Mouse (Mus musculus): Measurements from ENCODE around the gene Pyy. TPM values are rescaled to one million over a fixed set of nuclear protein-coding genes. Genes with fewer than 3 reads are reported as not detected.

Pyy gene
- total and polyA plus RNA-seq, 3 experiments: not detected

- TF ChIP-seq TAL1 (conservative IDR thresholded peaks at IDR 0.05; ENCODE audit: low read depth, low read length): peak; percentile 67; the same call in 1 of the 2 replicates
- no peak for TF ChIP-seq GATA2 (IDR thresholded peaks at IDR 0.05; ENCODE audit: borderline replicate concordance, low read depth, low read length)
- Histone ChIP-seq H3K36me3 (replicated peaks) (peaks cover 28% of the 10 kb centered on the region), H3K4me3 (ENCODE audit: low read depth, low read length) (peak within 1 kb of the TSS; percentile 85), H3K9me3 (replicated peaks) (no peaks in the 10 kb centered on the region), H3K4me1 (ENCODE audit: insufficient read depth, low read depth, low read length) (peaks cover 60% of the 10 kb centered on the region), H3K27me3 (ENCODE audit: insufficient read depth, low read length) (no peaks in the 10 kb centered on the region)
- ATAC-seq (ENCODE audit: extremely low read depth, insufficient number of reproducible peaks, low FRiP score, poor library complexity, severe bottlenecking) (peak; percentile 74), DNase-seq (ENCODE audit: low spot score) (peak; percentile 86)
Measured at GRCm38 (mm10) chr11:102087931-102088898, 19.4 kb downstream of the Pyy start, which contains the start of gene Mpp2. Mpp2 (minus strand) TSS chr11:102088515.

- DNase-seq (ENCODE audit: low spot score) (peak; percentile 80), ATAC-seq (ENCODE audit: extremely low read depth, insufficient number of reproducible peaks, low FRiP score, poor library complexity, severe bottlenecking) (no peak)
- peaks cover 38% of the 10 kb centered on the region for H3K36me3 ChIP-seq (replicated peaks)
- H3K9me3 ChIP-seq (replicated peaks): no peaks in the 10 kb centered on the region
- TF ChIP-seq TAL1 (conservative IDR thresholded peaks at IDR 0.05; ENCODE audit: low read depth, low read length): no peak
- no peak for TF ChIP-seq CTCF (IDR thresholded peaks at IDR 0.05; ENCODE audit: low read depth, low read length)
- TF ChIP-seq GATA1 (IDR thresholded peaks at IDR 0.05; ENCODE audit: borderline replicate concordance, low read length): no peak
- no peaks in the 10 kb centered on the region for H3K27me3 ChIP-seq (ENCODE audit: insufficient read depth, low read length)
- peak overlapping the region; percentile 85 for H3K4me3 ChIP-seq (ENCODE audit: low read depth, low read length)
- H3K4me1 ChIP-seq (ENCODE audit: insufficient read depth, low read depth, low read length): peaks cover 53% of the 10 kb centered on the region
Measured at GRCm38 (mm10) chr11:102087081-102087751, 20.4 kb downstream of the Pyy start.

GRCm38 (mm10) chr11:102086331-102086730 is 21.3 kb downstream of the Pyy start:
- Histone ChIP-seq H3K9me3 (replicated peaks) (no peaks in the 10 kb centered on the region), H3K27me3 (ENCODE audit: insufficient read depth, low read length) (no peaks in the 10 kb centered on the region), H3K4me3 (ENCODE audit: low read depth, low read length) (no peak overlapping the region), H3K4me1 (ENCODE audit: insufficient read depth, low read depth, low read length) (peaks cover 47% of the 10 kb centered on the region), H3K36me3 (replicated peaks) (peaks cover 47% of the 10 kb centered on the region)
- DNase-seq (ENCODE audit: low spot score) (no peak), ATAC-seq (ENCODE audit: extremely low read depth, insufficient number of reproducible peaks, low FRiP score, poor library complexity, severe bottlenecking) (no peak)
- TF ChIP-seq POLR2AphosphoS5 (IDR thresholded peaks at IDR 0.05; ENCODE audit: insufficient replicate concordance, low read depth, low read length) (no peak), CTCF (IDR thresholded peaks at IDR 0.05; ENCODE audit: low read depth, low read length) (0 out of 2 replicates have a peak, but pooled peaks have one; percentile 9), GATA1 (IDR thresholded peaks at IDR 0.05; ENCODE audit: borderline replicate concordance, low read length) (no peak), TAL1 (conservative IDR thresholded peaks at IDR 0.05; ENCODE audit: low read depth, low read length) (no peak)

GRCm38 (mm10) chr11:102084159-102084558 is 23.5 kb downstream of the Pyy start:
- Histone ChIP-seq H3K27me3 (ENCODE audit: insufficient read depth, low read length) (no peaks in the 10 kb centered on the region), H3K36me3 (replicated peaks) (peaks cover 68% of the 10 kb centered on the region), H3K4me3 (ENCODE audit: low read depth, low read length) (no peak overlapping the region), H3K9me3 (replicated peaks) (no peaks in the 10 kb centered on the region), H3K4me1 (ENCODE audit: insufficient read depth, low read depth, low read length) (peaks cover 44% of the 10 kb centered on the region)
- ATAC-seq (ENCODE audit: extremely low read depth, insufficient number of reproducible peaks, low FRiP score, poor library complexity, severe bottlenecking) (no peak), DNase-seq (ENCODE audit: low spot score) (no peak)
- no peak for TF ChIP-seq TAL1 (conservative IDR thresholded peaks at IDR 0.05; ENCODE audit: low read depth, low read length)
- TF ChIP-seq POLR2AphosphoS5 (IDR thresholded peaks at IDR 0.05; ENCODE audit: insufficient replicate concordance, low read depth, low read length): no peak
- TF ChIP-seq GATA2 (IDR thresholded peaks at IDR 0.05; ENCODE audit: borderline replicate concordance, low read depth, low read length): no peak
- TF ChIP-seq GATA1 (IDR thresholded peaks at IDR 0.05; ENCODE audit: borderline replicate concordance, low read length): no peak
- TF ChIP-seq CTCF (IDR thresholded peaks at IDR 0.05; ENCODE audit: low read depth, low read length): no peak

- no peak for ATAC-seq (ENCODE audit: extremely low read depth, insufficient number of reproducible peaks, low FRiP score, poor library complexity, severe bottlenecking)
- Histone ChIP-seq H3K9me3 (replicated peaks) (no peaks in the 10 kb centered on the region), H3K4me3 (ENCODE audit: low read depth, low read length) (no peak overlapping the region), H3K4me1 (ENCODE audit: insufficient read depth, low read depth, low read length) (peaks cover 40% of the 10 kb centered on the region), H3K36me3 (replicated peaks) (peaks cover 78% of the 10 kb centered on the region), H3K27me3 (ENCODE audit: insufficient read depth, low read length) (no peaks in the 10 kb centered on the region)
- TF ChIP-seq GATA1 (IDR thresholded peaks at IDR 0.05; ENCODE audit: borderline replicate concordance, low read length): no peak
- TF ChIP-seq CTCF (IDR thresholded peaks at IDR 0.05; ENCODE audit: low read depth, low read length): no peak
- TF ChIP-seq GATA2 (IDR thresholded peaks at IDR 0.05; ENCODE audit: borderline replicate concordance, low read depth, low read length): no peak
- TF ChIP-seq POLR2AphosphoS5 (IDR thresholded peaks at IDR 0.05; ENCODE audit: insufficient replicate concordance, low read depth, low read length): no peak
- no peak for TF ChIP-seq TAL1 (conservative IDR thresholded peaks at IDR 0.05; ENCODE audit: low read depth, low read length)
- DNase-seq (ENCODE audit: low spot score): no peak
Measured at GRCm38 (mm10) chr11:102083193-102083592, 24.4 kb downstream of the Pyy start.

GRCm38 (mm10) chr11:102082322-102082721 is 25.3 kb downstream of the Pyy start:
- no peak overlapping the region for H3K4me3 ChIP-seq (ENCODE audit: low read depth, low read length)
- H3K4me1 ChIP-seq (ENCODE audit: insufficient read depth, low read depth, low read length): peaks cover 32% of the 10 kb centered on the region
- TF ChIP-seq GATA2 (IDR thresholded peaks at IDR 0.05; ENCODE audit: borderline replicate concordance, low read depth, low read length) (no peak), CTCF (IDR thresholded peaks at IDR 0.05; ENCODE audit: low read depth, low read length) (no peak), GATA1 (IDR thresholded peaks at IDR 0.05; ENCODE audit: borderline replicate concordance, low read length) (no peak), TAL1 (conservative IDR thresholded peaks at IDR 0.05; ENCODE audit: low read depth, low read length) (no peak), POLR2AphosphoS5 (IDR thresholded peaks at IDR 0.05; ENCODE audit: insufficient replicate concordance, low read depth, low read length) (no peak)
- H3K9me3 ChIP-seq (replicated peaks): no peaks in the 10 kb centered on the region
- ATAC-seq (ENCODE audit: extremely low read depth, insufficient number of reproducible peaks, low FRiP score, poor library complexity, severe bottlenecking) (no peak), DNase-seq (ENCODE audit: low spot score) (no peak)
- no peaks in the 10 kb centered on the region for H3K27me3 ChIP-seq (ENCODE audit: insufficient read depth, low read length)
- H3K36me3 ChIP-seq (replicated peaks): peaks cover 86% of the 10 kb centered on the region
